Mouse (Mus musculus) forebrain, embryonic 16.5 days (tissue): ENCODE measurements around the gene Nr2e1. TPM values are rescaled to one million over a fixed set of nuclear protein-coding genes. Genes with fewer than 3 reads are reported as not detected.

Experiments
- ATAC-seq: fragments of 200-750 bp; cut with Nextera tagmentation; 2 replicates; pipeline ENCODE4 v1.8.0; 2017; ENCODE audit warnings: mild to moderate bottlenecking, moderate library complexity
- H3K27ac ChIP-seq: fragments of 300-500 bp; sonication (generic); 2 replicates; pipeline ENCODE4 v1.5.1; 2014; ENCODE audit warnings: low read length, control low read depth
- H3K27me3 ChIP-seq: fragments of 300-500 bp; sonication (generic); replicated peaks from 2 replicates; pipeline ENCODE4 v1.6.1; 2014; ENCODE audit warnings: low read length; ENCODE audit not compliant: control insufficient read depth, insufficient read depth
- H3K36me3 ChIP-seq: fragments of 300-500 bp; sonication (generic); 2 replicates; pipeline ENCODE4 v1.6.1; 2014; ENCODE audit not compliant: control insufficient read depth, insufficient read depth
- H3K4me1 ChIP-seq: fragments of 300-500 bp; sonication (generic); replicated peaks from 2 replicates; pipeline ENCODE4 v1.6.1; 2014; ENCODE audit warnings: low read length; ENCODE audit not compliant: control insufficient read depth, insufficient read depth
- H3K4me2 ChIP-seq: fragments of 300-500 bp; sonication (generic); 2 replicates; pipeline ENCODE4 v1.6.1; 2014; ENCODE audit warnings: mild to moderate bottlenecking, low read length, control low read depth
- H3K4me3 ChIP-seq: fragments of 300-500 bp; sonication (generic); replicated peaks from 2 replicates; pipeline ENCODE4 v1.5.1; 2014; ENCODE audit warnings: mild to moderate bottlenecking, low read length, control low read depth
- H3K9ac ChIP-seq: fragments of 300-500 bp; sonication (generic); replicated peaks from 2 replicates; pipeline ENCODE4 v1.6.1; 2014; ENCODE audit warnings: low read depth, low read length, control low read depth
- H3K9me3 ChIP-seq: fragments of 300-500 bp; sonication (generic); 2 replicates; pipeline ENCODE4 v1.6.1; 2016; ENCODE audit warnings: low read length; ENCODE audit not compliant: control insufficient read depth
- WGBS: fragments of 180-500 bp; shearing (Covaris S2); extraction: QIAGEN DNeasy Blood & Tissue Kit; methylation state at CpG from one replicate; pipeline ENCODE4 v1.1.7; 2014; 5-methylcytosine and 5-hydroxymethylcytosine counted together
- polyA plus RNA-seq: library from polyadenylated mRNA; unstranded; fragments of >200 nt; fragmentation: Nextera tagmentation; extraction: Ambion mirVana; gene quantifications from 2 replicates; pipeline ENCODE4 v1.2.1, GENCODE M21; 2015

Gene Nr2e1
- polyA plus RNA-seq, 1 experiment from 2014 or later: 31.2 TPM

DNA sequence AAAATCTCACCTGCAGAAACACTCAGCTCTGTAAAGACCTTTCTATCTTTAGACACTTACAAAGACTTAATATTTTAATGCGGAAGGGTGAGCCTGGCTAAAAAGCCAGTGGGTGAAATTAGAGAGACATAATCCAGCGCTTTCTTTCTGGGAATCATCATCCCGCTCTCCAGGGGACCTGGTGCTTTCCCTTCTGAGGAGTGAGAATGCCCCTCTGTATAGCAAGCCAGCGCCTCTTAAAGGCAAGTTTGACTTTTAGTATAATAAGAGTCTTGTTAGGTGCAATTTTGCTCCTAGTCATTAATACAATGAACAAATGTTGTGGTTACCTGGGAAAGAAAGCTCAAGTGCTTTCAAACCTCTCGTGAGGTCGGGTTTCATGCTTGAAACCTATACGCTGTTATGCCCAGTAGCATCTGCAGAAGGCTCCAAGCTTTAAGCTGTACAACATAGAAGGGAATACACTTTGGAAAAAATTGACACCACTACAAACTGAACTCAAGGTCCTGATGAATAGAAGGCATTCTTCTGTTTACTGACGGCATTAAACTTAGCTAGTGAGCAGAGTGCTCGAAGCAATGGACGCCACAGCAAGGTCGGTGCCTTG lies 59.8 kb downstream of the Nr2e1 start:
- Histone ChIP-seq H3K4me2 (no peak overlapping the region), H3K9me3 (no peaks in the 10 kb centered on the region), H3K27me3 (no peaks in the 10 kb centered on the region), H3K36me3 (peaks cover 5% of the 10 kb centered on the region; the same call in 1 of the 2 replicates), H3K4me3 (no peak overlapping the region), H3K4me1 (peaks cover 5% of the 10 kb centered on the region), H3K9ac (no peak overlapping the region), H3K27ac (no peak overlapping the region)
- ATAC-seq: no peak
- 28% methylated on average over 11 of the region's 11 CpGs for WGBS

DNA sequence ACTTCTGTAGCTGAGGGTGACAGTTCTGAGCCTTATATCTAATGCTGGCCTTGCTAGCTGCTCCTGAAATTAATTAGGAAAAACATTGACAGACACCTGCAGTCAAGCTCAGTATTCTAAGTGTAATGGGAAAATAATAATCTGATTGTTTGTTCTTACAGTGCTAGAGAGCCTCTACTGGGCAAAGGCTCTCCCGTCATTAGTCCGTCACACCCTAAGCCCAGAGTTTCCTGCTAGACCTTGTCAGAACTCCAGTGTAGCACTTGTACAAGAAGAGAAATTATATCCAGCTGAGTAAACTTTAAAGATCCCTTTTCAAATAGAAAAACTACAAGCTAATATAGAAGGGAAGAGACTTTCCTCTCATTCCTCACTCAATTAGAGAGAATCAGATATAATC lies 60.5 kb downstream of the Nr2e1 start:
- H3K4me2 ChIP-seq: no peak overlapping the region
- 13% methylated on average over 2 of the region's 2 CpGs for WGBS
- H3K36me3 ChIP-seq: peaks cover 5% of the 10 kb centered on the region; the same call in 1 of the 2 replicates
- no peak overlapping the region for H3K27ac ChIP-seq
- H3K4me3 ChIP-seq: no peak overlapping the region
- no peak for ATAC-seq
- H3K4me1 ChIP-seq: peaks cover 5% of the 10 kb centered on the region
- no peak overlapping the region for H3K9ac ChIP-seq
- no peaks in the 10 kb centered on the region for H3K27me3 ChIP-seq
- no peaks in the 10 kb centered on the region for H3K9me3 ChIP-seq

GRCm38 (mm10) chr10:42521315-42521981 lies 62.0 kb downstream of the Nr2e1 start:
- Histone ChIP-seq H3K9me3 (no peaks in the 10 kb centered on the region), H3K9ac (no peak overlapping the region), H3K27me3 (no peaks in the 10 kb centered on the region), H3K4me3 (no peak overlapping the region), H3K4me1 (peaks cover 5% of the 10 kb centered on the region), H3K4me2 (no peak overlapping the region), H3K27ac (no peak overlapping the region), H3K36me3 (peaks cover 5% of the 10 kb centered on the region; the same call in 1 of the 2 replicates)
- 63% methylated on average over 5 of the region's 5 CpGs for WGBS
- no peak for ATAC-seq

DNA sequence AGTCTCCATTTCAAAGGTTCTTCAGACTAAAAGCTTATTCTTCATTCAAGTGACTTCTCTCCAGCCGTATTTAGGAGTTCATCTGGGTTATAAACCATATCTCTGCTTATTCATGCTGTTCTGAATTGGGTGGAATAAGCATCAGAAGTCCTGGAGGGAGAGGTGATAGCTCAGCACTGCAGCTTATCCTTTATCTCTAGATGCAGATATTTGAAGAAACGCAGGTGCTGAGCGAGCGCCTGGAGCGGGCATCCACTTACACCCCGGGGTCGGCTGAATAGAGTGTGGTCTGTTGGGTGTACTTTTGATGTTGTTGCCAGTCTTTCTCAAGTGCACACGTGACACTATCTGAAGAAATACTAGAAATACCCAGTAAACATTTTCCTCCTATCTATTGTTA lies 65.1 kb downstream of the Nr2e1 start:
- H3K9ac ChIP-seq: no peak overlapping the region
- no peak overlapping the region for H3K27ac ChIP-seq
- WGBS: 86% methylated on average over 8 of the region's 8 CpGs
- no peak overlapping the region for H3K4me2 ChIP-seq
- H3K27me3 ChIP-seq: no peaks in the 10 kb centered on the region
- no peaks in the 10 kb centered on the region for H3K36me3 ChIP-seq
- peaks cover 5% of the 10 kb centered on the region for H3K4me1 ChIP-seq
- no peak overlapping the region for H3K4me3 ChIP-seq
- H3K9me3 ChIP-seq: no peaks in the 10 kb centered on the region
- no peak for ATAC-seq

- H3K9me3 ChIP-seq: no peaks in the 10 kb centered on the region
- H3K4me2 ChIP-seq: no peak overlapping the region
- no peak overlapping the region for H3K27ac ChIP-seq
- no peak for ATAC-seq
- H3K27me3 ChIP-seq: no peaks in the 10 kb centered on the region
- H3K36me3 ChIP-seq: 0 out of 2 replicates have a peak, but pooled peaks cover 2% of the 10 kb centered on the region
- H3K9ac ChIP-seq: no peak overlapping the region
- no peaks in the 10 kb centered on the region for H3K4me1 ChIP-seq
- H3K4me3 ChIP-seq: no peak overlapping the region
Measured at GRCm38 (mm10) chr10:42514125-42514524, 69.3 kb downstream of the Nr2e1 start.

Other genes with a start within 250 kb of the Nr2e1 start
- 6.9 and 7.2 TPM in 2 replicates for gene Afg1l, start 105.1 kb downstream of the Nr2e1 start, polyA plus RNA-seq
- gene Snx3, start 81.6 kb downstream of the Nr2e1 start, polyA plus RNA-seq: 299 and 321 TPM in 2 replicates
- gene Ostm1, start 190 bp upstream of the Nr2e1 start, polyA plus RNA-seq: 44.9 and 49.3 TPM in 2 replicates
- 24.1 and 28.2 TPM in 2 replicates for gene Sec63, start 177.9 kb upstream of the Nr2e1 start, polyA plus RNA-seq